Mouse (Mus musculus) gonadal fat pad, adult 2 months (tissue): Measurements from ENCODE around the gene Fbxl8. TPM values are rescaled to one million over a fixed set of nuclear protein-coding genes. Genes with fewer than 3 reads are reported as not detected.
"Not testable (repeated sequence)": the region's sequence is repeated elsewhere in the genome, so short reads cannot be mapped to it uniquely, and the experiment has no call there.

ENCODE experiments used
- DNase-seq: peaks from one replicate; pipeline ENCODE4 v3.0.0-alpha.2; 2012; ENCODE audit warnings: low read depth
- polyA plus RNA-seq: library from polyadenylated mRNA; depleted of rRNA; stranded (reverse); fragments of >200 nt; gene quantifications from 2 replicates; pipeline ENCODE4 v1.2.3, GENCODE M21; 2012; rRNA removed

Gene Fbxl8
- polyA plus RNA-seq: 6.5 and 7.6 TPM in 2 replicates

- DNase-seq: no peak
Observed at GRCm38 (mm10) chr8:105264024-105264982, at the start of gene Fbxl8, which contains the start of gene Tradd. TSS of gene Fbxl8 (plus strand) at chr8:105264648. TSS of gene Tradd (minus strand) at chr8:105264609.

- DNase-seq: no peak
Observed at GRCm38 (mm10) chr8:105217926-105218522, 46.4 kb upstream of the Fbxl8 start.

GRCm38 (mm10) chr8:105223850-105224249 lies 40.6 kb upstream of the Fbxl8 start:
- no peak for DNase-seq

GRCm38 (mm10) chr8:105224413-105225271 lies 39.8 kb upstream of the Fbxl8 start, which contains the start of gene D230025D16Rik:
TSS of gene D230025D16Rik (plus strand) at chr8:105225145.
- no peak for DNase-seq

GRCm38 (mm10) chr8:105225272-105225593 lies 39.2 kb upstream of the Fbxl8 start:
- DNase-seq: no peak

GRCm38 (mm10) chr8:105225917-105226316 lies 38.5 kb upstream of the Fbxl8 start:
- no peak for DNase-seq

GRCm38 (mm10) chr8:105231503-105232320 lies 32.7 kb upstream of the Fbxl8 start:
- DNase-seq: no peak

- DNase-seq: not testable (repeated sequence)
Observed at GRCm38 (mm10) chr8:105232321-105232693, 32.1 kb upstream of the Fbxl8 start.

GRCm38 (mm10) chr8:105233126-105233935 lies 31.1 kb upstream of the Fbxl8 start:
- no peak for DNase-seq

- no peak for DNase-seq
Observed at GRCm38 (mm10) chr8:105235206-105235605, 29.2 kb upstream of the Fbxl8 start.

- DNase-seq: no peak
Observed at GRCm38 (mm10) chr8:105237442-105238142, 26.9 kb upstream of the Fbxl8 start.

GRCm38 (mm10) chr8:105241016-105241415 lies 23.4 kb upstream of the Fbxl8 start:
- DNase-seq: no peak

- DNase-seq: no peak
Observed at GRCm38 (mm10) chr8:105251954-105252353, 12.5 kb upstream of the Fbxl8 start.

GRCm38 (mm10) chr8:105252680-105253537 lies 11.5 kb upstream of the Fbxl8 start:
- no peak for DNase-seq

GRCm38 (mm10) chr8:105253766-105254151 lies 10.7 kb upstream of the Fbxl8 start:
- DNase-seq: no peak

GRCm38 (mm10) chr8:105254152-105254965 lies 10.1 kb upstream of the Fbxl8 start:
- DNase-seq: no peak

- no peak for DNase-seq
Observed at GRCm38 (mm10) chr8:105254966-105255350, 9.5 kb upstream of the Fbxl8 start, which contains the start of gene B3gnt9. TSS of gene B3gnt9 (minus strand) at chr8:105255153.
